26 mouse cellular contexts compared by ENCODE assay signal in the genomic region with DNA sequence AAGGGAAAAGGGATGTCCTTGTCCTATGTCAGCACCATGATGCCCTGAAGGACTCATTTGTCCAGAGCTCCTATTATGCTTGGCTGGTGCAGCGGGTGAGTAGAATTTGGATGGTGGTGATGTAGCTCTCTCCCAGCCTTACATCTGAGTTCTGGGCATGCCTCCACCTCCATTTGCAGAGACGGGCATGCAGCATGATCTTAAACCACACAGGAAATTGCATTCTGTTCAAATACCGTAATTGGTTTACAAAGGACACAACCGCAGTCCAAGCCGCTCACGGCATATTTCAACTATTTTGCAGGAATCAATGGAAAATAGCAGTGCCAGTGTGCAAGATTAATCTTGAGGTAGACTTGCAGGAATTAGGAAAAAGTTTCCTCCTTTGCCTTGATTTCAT.
"Had no signal": no experiment of that assay in that cellular context is flagged by ENCODE, and none has a peak within 500 bp of the region (broad histone marks: within the 10 kb centered on the region; RNA-seq: fewer than 3 reads in every experiment).

No protein-coding gene starts in this region.

- H3K27me3 ChIP-seq: heart, embryonic 12.5 days; hindbrain, embryonic 13.5 days; hindbrain, embryonic 15.5 days; kidney, embryonic 15.5 days; limb, embryonic 13.5 days; limb, embryonic 15.5 days; liver, embryonic 12.5 days had no signal

- H3K9me3 ChIP-seq: heart, embryonic 10.5 days; heart, embryonic 12.5 days; hindbrain, embryonic 13.5 days; hindbrain, embryonic 15.5 days; kidney, embryonic 15.5 days; limb, embryonic 13.5 days; limb, embryonic 15.5 days; liver, embryonic 12.5 days had no signal

- DNase-seq: gastrocnemius, adult 2 months; gastrocnemius, postnatal 10 days; gastrocnemius, postnatal 25 days; heart, adult 11 months; heart, postnatal 10 days; heart, postnatal 4 days; kidney, adult 11 months; kidney, adult 2 months; kidney, adult 9 months; kidney, postnatal 14 days; kidney, postnatal 36 days; left cerebral cortex, postnatal 4 days had no signal

- H3K4me3 ChIP-seq: gastrocnemius, adult 2 months; heart, embryonic 10.5 days; heart, embryonic 12.5 days; hindbrain, embryonic 13.5 days; hindbrain, embryonic 15.5 days; kidney, embryonic 15.5 days; layer of hippocampus, adult 2 months; left cerebral cortex, adult 2 months; limb, embryonic 13.5 days; limb, embryonic 15.5 days; liver, embryonic 12.5 days had no signal

- H3K36me3 ChIP-seq: heart, embryonic 10.5 days; heart, embryonic 12.5 days; hindbrain, embryonic 13.5 days; hindbrain, embryonic 15.5 days; kidney, embryonic 15.5 days; limb, embryonic 13.5 days; limb, embryonic 15.5 days; liver, embryonic 12.5 days had no signal

- H3K4me1 ChIP-seq: heart, embryonic 10.5 days; heart, embryonic 12.5 days; hindbrain, embryonic 13.5 days; hindbrain, embryonic 15.5 days; kidney, embryonic 15.5 days; limb, embryonic 13.5 days; limb, embryonic 15.5 days; liver, embryonic 12.5 days had no signal

- H3K4me2 ChIP-seq: heart, embryonic 12.5 days; hindbrain, embryonic 13.5 days; hindbrain, embryonic 15.5 days; kidney, embryonic 15.5 days; limb, embryonic 13.5 days; limb, embryonic 15.5 days; liver, embryonic 12.5 days had no signal

- H3K27ac ChIP-seq: gastrocnemius, adult 2 months; heart, embryonic 10.5 days; hindbrain, embryonic 13.5 days; hindbrain, embryonic 15.5 days; hindbrain, postnatal 0 days; kidney, embryonic 15.5 days; kidney, postnatal 0 days; layer of hippocampus, adult 2 months; left cerebral cortex, adult 2 months; limb, embryonic 13.5 days; limb, embryonic 15.5 days; liver, embryonic 12.5 days; liver, embryonic 14.5 days had no signal

- H3K9ac ChIP-seq: heart, embryonic 12.5 days; hindbrain, embryonic 13.5 days; hindbrain, embryonic 15.5 days; kidney, embryonic 15.5 days; limb, embryonic 13.5 days; limb, embryonic 15.5 days; liver, embryonic 12.5 days; liver, embryonic 14.5 days had no signal

- ATAC-seq: hindbrain, postnatal 0 days; intestine, embryonic 16.5 days; liver, embryonic 12.5 days had no signal
